Mouse (Mus musculus) CH12.LX (cell line): ENCODE measurements around the gene Efs. TPM values are rescaled to one million over a fixed set of nuclear protein-coding genes. Genes with fewer than 3 reads are reported as not detected.

Source experiments
- DNase-seq: peaks from one replicate; pipeline ENCODE4 v3.0.0-alpha.2; 2013; ENCODE audit errors: extremely low read depth
- H3K27ac ChIP-seq: 2 replicates; pipeline ENCODE4 v1.5.1; 2012; ENCODE audit warnings: low read depth, mild to moderate bottlenecking, control low read depth, moderate library complexity; ENCODE audit not compliant: insufficient read depth
- H3K27me3 ChIP-seq: replicated peaks from 2 replicates; pipeline ENCODE3; 2012; ENCODE audit warnings: inconsistent platforms
- H3K36me3 ChIP-seq, 2 experiments: replicated peaks in 1 of 2; 2 replicates each; pipeline versions ENCODE3 to v1.6.1; 2012; ENCODE audit warnings: inconsistent platforms in 1 of 2, low read length in 1 of 2, mild to moderate bottlenecking in 1 of 2, mixed read lengths in 1 of 2, moderate library complexity in 1 of 2; ENCODE audit not compliant: control insufficient read depth in 1 of 2, insufficient read depth in 1 of 2
- H3K4me1 ChIP-seq, 2 experiments: 2 replicates each; pipeline ENCODE4 v1.6.1; 2012; ENCODE audit warnings: inconsistent platforms in 1 of 2, moderate library complexity in 1 of 2; ENCODE audit not compliant: insufficient read depth in 2 of 2, control insufficient read depth in 1 of 2
- H3K4me2 ChIP-seq: 2 replicates; pipeline ENCODE4 v1.6.1; 2012; ENCODE audit warnings: low read depth, mild to moderate bottlenecking, control low read depth; ENCODE audit not compliant: poor library complexity, insufficient read depth, severe bottlenecking
- H3K4me3 ChIP-seq, 3 experiments: fragments of 150-350 bp in 1 of 3; sonication (generic) in 1 of 3; replicated peaks in 1 of 3; 2 replicates each; pipeline versions ENCODE3 to v1.5.1; 2011 to 2012; ENCODE audit warnings: low read depth in 2 of 3, low read length in 2 of 3, mild to moderate bottlenecking in 2 of 3, moderate library complexity in 2 of 3, control low read depth in 1 of 3, improper control_type of control experiment in 1 of 3, inconsistent platforms in 1 of 3, mixed read lengths in 1 of 3; ENCODE audit not compliant: poor library complexity in 1 of 3
- H3K79me2 ChIP-seq: replicated peaks from 2 replicates; pipeline ENCODE4 v1.6.1; 2012; ENCODE audit warnings: mild to moderate bottlenecking, moderate library complexity; ENCODE audit not compliant: control insufficient read depth, poor library complexity, insufficient read depth, severe bottlenecking; ENCODE audit errors: extremely low read depth
- H3K9ac ChIP-seq: 2 replicates; pipeline ENCODE4 v1.6.1; 2012; ENCODE audit warnings: low read depth, mild to moderate bottlenecking, control low read depth, moderate library complexity; ENCODE audit not compliant: insufficient read depth
- H3K9me3 ChIP-seq: replicated peaks from 2 replicates; pipeline ENCODE3; 2012; ENCODE audit warnings: low read length, inconsistent platforms, mixed read lengths
- BHLHE40 ChIP-seq: IDR thresholded peaks from 2 replicates; pipeline ENCODE4 v1.6.1; 2011; ENCODE audit warnings: mild to moderate bottlenecking, low read depth, low read length, improper control_type of control experiment
- CHD2 ChIP-seq: IDR thresholded peaks from 2 replicates; pipeline ENCODE4 v1.6.1; 2011; ENCODE audit warnings: low read length, improper control_type of control experiment
- CTCF ChIP-seq, 2 experiments: IDR thresholded peaks in 1 of 2; conservative IDR thresholded peaks in 1 of 2; 2 replicates each; pipeline ENCODE4 v1.5.1; 2011 to 2012; ENCODE audit warnings: low read depth in 2 of 2, low read length in 2 of 2, improper control_type of control experiment in 1 of 2, inconsistent platforms in 1 of 2, mild to moderate bottlenecking in 1 of 2, moderate library complexity in 1 of 2
- ETS1 ChIP-seq: conservative IDR thresholded peaks from 2 replicates; pipeline ENCODE4 v1.6.1; 2012; ENCODE audit warnings: low read depth, mild to moderate bottlenecking, inconsistent platforms, low read length, improper control_type of control experiment, moderate library complexity
- HCFC1 ChIP-seq: IDR thresholded peaks from 2 replicates; pipeline ENCODE4 v1.6.1; 2012; ENCODE audit warnings: low read depth, mild to moderate bottlenecking, inconsistent platforms, low read length, improper control_type of control experiment
- IRF4 ChIP-seq: IDR thresholded peaks from 2 replicates; pipeline ENCODE4 v1.6.1; 2014; ENCODE audit warnings: low read depth, mild to moderate bottlenecking, inconsistent platforms, low read length, improper control_type of control experiment
- JUN ChIP-seq: IDR thresholded peaks from 2 replicates; pipeline ENCODE4 v1.6.1; 2011; ENCODE audit warnings: low read depth, mild to moderate bottlenecking, low read length, improper control_type of control experiment, moderate library complexity; ENCODE audit not compliant: insufficient read depth
- KAT2A ChIP-seq: IDR thresholded peaks from 2 replicates; pipeline ENCODE4 v1.6.1; 2012; ENCODE audit warnings: low read length, improper control_type of control experiment, inconsistent platforms; ENCODE audit not compliant: insufficient replicate concordance
- MAFK ChIP-seq: IDR thresholded peaks from 2 replicates; pipeline ENCODE4 v1.6.1; 2011; ENCODE audit warnings: low read length, improper control_type of control experiment; ENCODE audit not compliant: insufficient replicate concordance
- MAX ChIP-seq: IDR thresholded peaks from 2 replicates; pipeline ENCODE4 v1.6.1; 2011; ENCODE audit warnings: low read length, improper control_type of control experiment
- MYC ChIP-seq: IDR thresholded peaks from 2 replicates; pipeline ENCODE4 v1.6.1; 2011; ENCODE audit warnings: low read depth, mild to moderate bottlenecking, improper control_type of control experiment, low read length
- NELFE ChIP-seq: IDR thresholded peaks from 2 replicates; pipeline ENCODE4 v1.6.1; 2011; ENCODE audit warnings: low read depth, low read length, improper control_type of control experiment
- NRF1 ChIP-seq: IDR thresholded peaks from 2 replicates; pipeline ENCODE4 v1.6.1; 2014; ENCODE audit warnings: low read depth, mild to moderate bottlenecking, inconsistent platforms, low read length, improper control_type of control experiment, moderate library complexity
- POLR2AphosphoS2 ChIP-seq: IDR thresholded peaks from 2 replicates; pipeline ENCODE4 v1.6.1; 2011; ENCODE audit warnings: low read depth, low read length, improper control_type of control experiment
- RAD21 ChIP-seq: IDR thresholded peaks from 2 replicates; pipeline ENCODE4 v1.6.1; 2011; ENCODE audit warnings: low read depth, mild to moderate bottlenecking, low read length, improper control_type of control experiment, moderate library complexity
- RCOR1 ChIP-seq: conservative IDR thresholded peaks from 2 replicates; pipeline ENCODE4 v1.6.1; 2012; ENCODE audit warnings: low read depth, mild to moderate bottlenecking, inconsistent platforms, low read length, improper control_type of control experiment
- SMC3 ChIP-seq: IDR thresholded peaks from 2 replicates; pipeline ENCODE4 v1.6.1; 2011; ENCODE audit warnings: low read depth, low read length, improper control_type of control experiment
- TBP ChIP-seq: conservative IDR thresholded peaks from 2 replicates; pipeline ENCODE4 v1.6.1; 2011; ENCODE audit warnings: low read depth, low read length, improper control_type of control experiment
- TCF12 ChIP-seq: IDR thresholded peaks from 2 replicates; pipeline ENCODE4 v1.6.1; 2014; ENCODE audit warnings: low read depth, mild to moderate bottlenecking, inconsistent platforms, low read length, improper control_type of control experiment
- UBTF ChIP-seq: IDR thresholded peaks from 2 replicates; pipeline ENCODE4 v1.6.1; 2012; ENCODE audit warnings: low read depth, mild to moderate bottlenecking, inconsistent platforms, low read length, improper control_type of control experiment, moderate library complexity
- ZKSCAN1 ChIP-seq: IDR thresholded peaks from 2 replicates; pipeline ENCODE4 v1.6.1; 2012; ENCODE audit warnings: low read depth, inconsistent platforms, low read length, improper control_type of control experiment, borderline replicate concordance
- dilution Hi-C: fragments of 300-500 bp; cut with MboI; formaldehyde crosslinking; loops from 2 replicates; pipeline ENCODE4 v1.14.3; 2020; ENCODE audit warnings: low sequenced_read_pairs; ENCODE audit not compliant: extremely low pct_unique_long_range_greater_than_20kb, extremely low pct_ligation_motif_present
- in situ Hi-C: fragments of 300-500 bp; cut with MboI; formaldehyde crosslinking; loops from 3 replicates; pipeline ENCODE4 v1.14.3; 2019; ENCODE audit warnings: low sequenced_read_pairs, low pct_ligation_motif_present, low pct_unique_long_range_greater_than_20kb, mixed read lengths
- polyA plus RNA-seq: library from polyadenylated mRNA; unstranded; fragments of >175 nt; gene quantifications from 2 replicates; pipeline ENCODE4 v1.2.1, GENCODE M21; 2012; ENCODE audit warnings: low read depth; ENCODE audit not compliant: insufficient read length
- total RNA-seq, 2 experiments: library from RNA; depleted of rRNA; stranded (reverse); fragments of 300-350 nt in 1 of 2; fragments of >200 nt in 1 of 2; gene quantifications; 2 replicates each; pipeline ENCODE4 v1.2.3; 2012 to 2014

Gene Efs
- total and polyA plus RNA-seq, 3 experiments, result not detected

GRCm38 (mm10) chr14:54938431-54939219 lies 12.7 kb upstream of the Efs start:
- in situ Hi-C loops, result loop anchor here (5.0 kb wide), 1 partner anchor 36 kb away; no protein-coding TSS in a partner anchor
- no peak for DNase-seq
- no peak overlapping the region for H3K27ac ChIP-seq
- no peak overlapping the region for H3K4me3 ChIP-seq
- H3K79me2 ChIP-seq, result no peaks in the 10 kb centered on the region
- TF ChIP-seq ETS1, result no peak
- TF ChIP-seq CHD2, result no peak
- H3K36me3 ChIP-seq, result no peaks in the 10 kb centered on the region
- no peak overlapping the region for H3K4me2 ChIP-seq
- dilution Hi-C loops, result no loop called here
- H3K27me3 ChIP-seq, result peaks cover 70% of the 10 kb centered on the region
- no peaks in the 10 kb centered on the region for H3K4me1 ChIP-seq
- H3K9me3 ChIP-seq, result no peaks in the 10 kb centered on the region
- H3K9ac ChIP-seq, result no peak overlapping the region

- Histone ChIP-seq H3K9me3 (no peaks in the 10 kb centered on the region), H3K4me3 (no peak overlapping the region), H3K4me1 (peaks cover 2 to 5% of the 10 kb centered on the region in 2 experiments), H3K9ac (no peak overlapping the region), H3K27ac (no peak overlapping the region), H3K36me3 (no peaks in the 10 kb centered on the region), H3K79me2 (no peaks in the 10 kb centered on the region), H3K4me2 (no peak overlapping the region), H3K27me3 (peaks cover 69% of the 10 kb centered on the region)
- TF ChIP-seq TCF12 (no peak), MAX (no peak), ZKSCAN1 (no peak), KAT2A (no peak), NRF1 (no peak), TBP (no peak), UBTF (no peak), RAD21 (no peak), SMC3 (no peak), IRF4 (no peak), RCOR1 (no peak), NELFE (no peak), CTCF (conservative IDR thresholded peaks at IDR 0.05 in 1 of 2, IDR thresholded peaks at IDR 0.05 in 1 of 2; ENCODE audit: low read depth in 2 of 2, low read length in 2 of 2) (no peak), MYC (no peak), HCFC1 (no peak), JUN (no peak), POLR2AphosphoS2 (no peak), MAFK (no peak), BHLHE40 (no peak)
- in situ Hi-C loops, result loop anchor here (5.0 kb wide), 1 partner anchor 35 kb away; no protein-coding TSS in a partner anchor
- dilution Hi-C loops, result no loop called here
- no peak for DNase-seq
These were observed 11.6 kb upstream of the Efs start for GRCm38 (mm10) chr14:54937361-54938182.
